Mouse (Mus musculus): ENCODE data around the gene Dpp6.

Dpp6 gene

GRCm38 (mm10) chr5:27203131-27203530 lies 386.1 kb downstream of the Dpp6 start:
- in situ Hi-C loops (cut with MboI): no loop called here

DNA sequence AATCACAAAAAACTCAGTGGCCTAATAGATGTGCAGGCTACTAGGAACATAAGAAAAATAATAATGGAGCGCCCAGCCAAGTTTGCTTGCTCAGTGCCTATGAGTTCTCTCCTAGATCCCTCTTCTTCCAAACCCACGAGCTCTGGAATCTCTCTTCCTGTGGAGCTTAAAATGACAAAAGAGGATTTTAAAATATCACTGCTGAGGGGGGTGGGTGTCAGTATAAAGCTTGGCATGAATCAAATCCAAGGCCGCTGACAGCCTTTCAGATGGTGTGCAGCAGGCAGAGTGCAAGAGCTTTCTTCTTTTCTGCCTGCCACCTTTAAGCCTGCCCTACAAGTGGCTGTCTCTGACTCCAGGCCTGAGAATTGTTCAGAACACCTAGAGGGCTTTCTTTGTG lies 387.7 kb downstream of the Dpp6 start:
- in situ Hi-C loops (cut with MboI): no loop called here

DNA sequence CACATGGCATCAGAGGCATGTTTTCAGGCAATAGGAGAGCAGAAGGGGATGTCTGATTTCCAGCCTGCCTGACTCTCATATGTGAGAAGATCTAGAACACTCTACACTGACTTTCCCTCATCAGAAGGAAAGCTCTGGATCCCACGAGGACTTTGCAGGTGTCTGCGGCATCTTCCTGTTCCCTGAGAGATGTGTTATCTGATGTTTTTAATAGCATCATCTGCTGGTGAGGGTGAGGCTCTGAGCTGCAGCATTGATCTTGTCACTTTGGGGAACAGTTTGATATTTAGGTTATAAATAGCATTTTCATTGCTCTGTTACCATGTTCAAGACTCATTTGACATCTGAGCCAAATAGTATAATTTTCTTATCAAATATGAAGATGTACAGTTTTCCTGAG lies 388.8 kb downstream of the Dpp6 start:
- in situ Hi-C loops (cut with MboI): no loop called here

GRCm38 (mm10) chr5:27206213-27206612 lies 389.2 kb downstream of the Dpp6 start:
- in situ Hi-C loops (cut with MboI): no loop called here

DNA sequence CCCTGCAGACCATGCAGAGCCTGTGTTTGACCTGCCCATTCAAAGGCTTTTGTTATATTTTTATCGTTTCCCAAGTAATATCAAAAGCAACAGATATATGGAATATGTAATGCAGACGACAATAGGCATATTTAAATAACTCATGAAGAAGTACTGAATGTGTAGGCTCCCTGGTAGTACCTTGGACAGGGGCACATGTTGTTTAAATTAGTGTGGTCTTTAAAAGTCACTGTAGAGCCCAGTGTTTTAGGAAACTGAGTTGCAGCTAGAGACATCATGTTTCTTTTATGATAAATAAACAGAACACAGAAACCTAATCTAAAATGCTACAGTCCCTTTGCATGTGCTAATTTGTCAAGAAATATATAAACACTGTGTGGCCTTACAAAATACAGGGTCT lies 403.1 kb downstream of the Dpp6 start:
- in situ Hi-C loops (cut with MboI): no loop called here

GRCm38 (mm10) chr5:27242078-27242477 lies 425.1 kb downstream of the Dpp6 start:
- in situ Hi-C loops (cut with MboI): no loop called here

DNA sequence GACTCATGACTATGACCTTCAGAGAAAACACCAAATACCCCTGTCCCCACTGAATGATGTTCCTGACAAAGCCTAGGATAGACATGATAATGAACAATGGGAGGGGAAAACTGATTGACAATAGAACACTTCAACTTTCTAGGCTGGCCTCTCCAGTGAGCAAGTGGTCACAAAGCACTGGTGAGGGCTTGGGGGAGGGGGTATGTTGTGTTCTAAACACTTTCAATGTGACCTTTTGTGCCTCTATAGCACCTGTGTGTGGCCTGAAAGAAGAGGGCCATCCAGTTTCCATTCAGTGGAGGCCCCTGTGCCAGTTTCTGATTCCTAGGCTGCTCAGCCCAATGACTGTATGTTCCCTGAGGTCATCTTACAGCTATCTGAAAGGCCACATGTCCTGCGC lies 426.2 kb downstream of the Dpp6 start:
- in situ Hi-C loops (cut with MboI): no loop called here

- in situ Hi-C loops (cut with MboI): no loop called here
These were observed 430.8 kb downstream of the Dpp6 start for GRCm38 (mm10) chr5:27247793-27248192.

DNA sequence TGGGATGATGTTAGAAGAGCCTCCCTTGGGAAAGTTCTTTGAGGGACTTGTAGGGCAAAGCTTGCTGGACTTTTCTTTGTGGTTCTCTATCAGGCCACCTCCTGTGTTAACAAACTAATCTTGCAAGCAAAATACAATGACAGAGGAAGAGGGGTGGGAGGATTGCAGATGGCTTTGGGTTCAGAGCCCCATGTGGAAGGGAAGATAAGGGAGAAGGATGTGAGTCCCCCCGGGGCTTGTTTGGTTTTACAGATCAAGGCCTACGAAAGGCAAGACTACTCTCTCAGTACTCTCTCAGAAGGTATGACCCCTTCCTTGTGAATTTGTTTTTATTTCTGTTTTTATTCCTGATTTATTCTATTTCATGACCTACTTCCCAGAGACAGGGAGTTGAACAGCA lies 431.7 kb downstream of the Dpp6 start:
- in situ Hi-C loops (cut with MboI): no loop called here

DNA sequence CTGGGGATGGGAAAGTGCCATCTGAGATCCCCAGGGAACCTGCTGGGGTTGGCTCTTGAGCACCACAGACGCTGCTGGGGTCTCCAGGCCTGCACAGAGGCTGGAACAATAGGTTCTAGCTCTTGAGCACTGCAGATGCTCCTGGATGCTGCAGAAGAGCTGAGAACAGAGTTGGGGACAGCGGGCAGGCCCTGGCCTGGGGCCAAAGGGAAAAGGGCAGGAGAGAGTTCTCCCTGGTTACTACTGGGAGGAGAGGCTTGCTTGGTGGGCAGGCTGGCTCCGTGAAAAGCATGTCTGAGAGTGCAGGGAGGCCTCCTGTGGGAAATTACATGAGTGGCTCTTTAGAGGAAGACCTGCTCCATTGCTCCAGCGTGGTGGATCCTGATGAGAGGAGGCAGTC lies 432.9 kb downstream of the Dpp6 start:
- in situ Hi-C loops (cut with MboI): no loop called here

- in situ Hi-C loops (cut with MboI): no loop called here
These were observed 433.9 kb downstream of the Dpp6 start for GRCm38 (mm10) chr5:27250906-27251305.

DNA sequence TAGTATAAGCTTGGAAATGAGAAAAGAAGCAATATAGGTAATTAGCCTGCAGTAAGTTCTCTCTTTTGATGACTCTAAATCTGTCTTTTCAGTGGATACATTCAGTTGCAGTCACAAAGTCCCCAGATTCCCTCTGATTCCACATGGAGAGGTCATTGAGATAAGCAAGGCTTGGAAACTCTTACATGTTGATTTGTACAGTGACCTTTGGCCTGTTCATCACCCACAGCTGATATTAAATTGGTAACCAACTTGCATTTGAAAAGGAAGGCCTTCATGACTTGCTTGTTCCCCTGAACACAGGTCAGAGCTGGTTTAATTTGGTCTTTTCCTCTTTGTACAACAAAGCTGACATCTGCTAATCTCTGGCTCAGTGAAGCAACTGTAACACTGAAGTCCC lies 434.4 kb downstream of the Dpp6 start:
- in situ Hi-C loops (cut with MboI): no loop called here

DNA sequence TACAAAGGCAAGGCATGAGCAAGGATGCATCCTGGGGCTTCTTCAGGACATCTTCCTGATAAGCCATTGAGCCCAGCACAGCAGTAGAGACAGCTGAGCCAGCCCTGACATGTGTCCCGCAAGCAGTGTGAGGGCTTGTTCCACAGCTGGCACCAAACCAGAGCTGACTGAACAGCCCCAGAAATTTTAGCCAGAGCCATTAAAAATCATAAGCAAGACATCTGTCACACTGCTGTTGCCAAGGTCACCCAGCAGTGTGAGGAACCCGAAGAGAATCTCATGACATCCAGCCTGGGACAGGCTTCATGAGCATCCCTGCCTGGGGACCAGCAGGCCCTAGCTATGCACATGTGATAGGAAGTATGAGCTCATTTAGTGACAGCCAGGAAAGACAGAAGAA lies 438.2 kb downstream of the Dpp6 start:
- in situ Hi-C loops (cut with MboI): no loop called here

GRCm38 (mm10) chr5:27258636-27259035 lies 441.6 kb downstream of the Dpp6 start:
- in situ Hi-C loops (cut with MboI): no loop called here

- in situ Hi-C loops (cut with MboI): no loop called here
These were observed 445.0 kb downstream of the Dpp6 start for GRCm38 (mm10) chr5:27261746-27262727.

- in situ Hi-C loops (cut with MboI): no loop called here
These were observed 445.7 kb downstream of the Dpp6 start for GRCm38 (mm10) chr5:27262751-27263150.

GRCm38 (mm10) chr5:27265281-27265680 lies 448.3 kb downstream of the Dpp6 start:
- in situ Hi-C loops (cut with MboI): no loop called here

GRCm38 (mm10) chr5:27271336-27271735 lies 454.3 kb downstream of the Dpp6 start:
- in situ Hi-C loops (cut with MboI): no loop called here

DNA sequence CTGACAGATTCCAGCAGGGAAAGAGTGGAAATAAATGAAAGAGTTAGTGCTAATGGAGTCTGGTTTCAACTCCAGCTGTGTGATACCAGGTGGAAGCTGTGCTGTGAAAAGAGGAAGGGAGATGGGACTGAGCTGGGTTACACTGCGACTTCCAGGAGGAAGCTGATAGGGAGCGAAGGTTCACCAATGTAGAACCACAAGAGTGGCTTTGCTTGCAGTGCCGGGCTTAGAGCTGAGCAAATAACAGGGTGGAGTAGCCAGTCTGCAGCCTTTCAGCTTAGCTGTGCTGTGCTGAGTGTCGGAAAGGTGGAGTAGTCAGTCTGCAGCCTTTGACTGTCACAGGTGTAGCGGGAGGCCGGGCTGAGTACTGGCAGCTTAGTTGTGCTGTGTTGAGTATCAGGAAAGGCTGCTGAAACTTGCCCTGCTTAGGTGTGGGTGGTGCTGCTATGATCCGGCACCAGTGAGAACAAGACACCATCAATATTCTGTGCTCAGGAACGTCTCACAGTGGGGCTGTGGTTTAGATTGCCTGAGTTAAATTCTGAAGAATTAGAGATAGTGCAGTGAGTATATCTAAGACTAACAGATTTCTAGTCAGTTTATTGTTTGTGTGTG lies 457.9 kb downstream of the Dpp6 start:
- in situ Hi-C loops (cut with MboI): no loop called here

DNA sequence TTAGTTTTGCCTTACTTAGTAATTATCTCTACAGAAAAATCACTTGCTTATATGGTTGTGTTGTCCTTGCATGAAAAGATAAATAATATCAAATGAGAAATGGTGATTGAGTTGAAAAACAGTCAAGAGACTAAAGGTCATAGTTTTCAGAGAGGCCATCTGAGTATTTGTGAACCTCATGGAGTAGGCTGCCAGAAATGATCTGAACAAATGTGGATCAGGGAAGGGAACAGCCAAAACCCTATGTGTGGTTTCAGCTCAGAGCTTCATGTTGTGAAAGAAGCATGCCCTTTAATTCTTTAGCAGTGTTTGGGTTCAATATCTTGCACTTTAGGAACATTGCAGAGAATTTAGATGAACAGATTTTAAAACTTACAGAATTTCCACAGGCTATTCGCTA lies 458.9 kb downstream of the Dpp6 start:
- in situ Hi-C loops (cut with MboI): no loop called here

GRCm38 (mm10) chr5:27278120-27278645 lies 461.2 kb downstream of the Dpp6 start:
- in situ Hi-C loops (cut with MboI): no loop called here

DNA sequence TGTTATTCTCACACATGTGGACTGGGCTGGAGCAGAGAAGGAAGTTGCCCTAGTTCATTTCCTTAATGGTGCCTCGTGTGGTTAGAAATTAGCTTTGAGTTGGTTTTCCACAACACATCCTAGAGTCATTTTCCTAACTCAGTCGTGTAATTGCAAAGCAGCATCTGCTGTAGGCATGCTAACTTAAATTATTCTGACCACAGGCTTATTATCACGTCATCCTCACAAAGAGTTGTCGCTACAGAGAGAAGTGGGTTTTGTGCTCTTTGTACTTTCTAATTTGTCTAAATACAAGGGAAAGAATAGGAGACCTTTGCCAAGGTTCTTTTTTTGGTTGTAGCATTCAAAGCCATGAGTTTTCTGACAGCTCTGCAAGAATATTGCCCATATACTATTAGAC lies 469.9 kb downstream of the Dpp6 start:
- in situ Hi-C loops (cut with MboI): no loop called here

GRCm38 (mm10) chr5:27291378-27291777 lies 474.4 kb downstream of the Dpp6 start:
- in situ Hi-C loops (cut with MboI): no loop called here
